Mouse (Mus musculus): ENCODE data around the gene Zfp646.

DNA sequence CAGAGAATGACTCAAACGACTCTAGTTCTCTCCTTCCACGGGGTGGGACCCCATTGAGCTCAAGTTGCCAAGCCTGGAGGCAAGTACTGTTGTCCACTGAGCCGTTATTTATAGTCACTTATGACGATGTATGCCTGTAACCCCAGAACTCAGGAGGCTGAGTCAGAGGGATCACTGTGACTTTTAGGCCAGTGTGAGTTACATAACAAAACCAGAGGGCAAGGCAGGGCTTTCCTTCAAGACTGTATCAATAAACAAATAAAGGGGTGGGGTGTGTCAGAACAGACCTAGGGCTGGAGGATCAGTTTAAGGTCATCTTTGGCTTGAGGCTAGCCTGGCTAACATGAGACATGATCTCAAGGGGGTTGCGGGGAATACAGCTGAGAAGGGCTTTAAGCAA is 25.1 kb upstream of the Zfp646 start:
- TF ChIP-seq POLR2A (IDR thresholded peaks at IDR 0.05; ENCODE audit: low read depth, low read length): no peak
- TF ChIP-seq CTCF (IDR thresholded peaks at IDR 0.05; ENCODE audit: extremely low read depth, insufficient read depth, insufficient read length, insufficient replicate concordance): no peak

Measured in spleen, adult 2 months (tissue).